Mouse (Mus musculus): Measurements from ENCODE around the gene Map3k1. TPM values are rescaled to one million over a fixed set of nuclear protein-coding genes. Genes with fewer than 3 reads are reported as not detected.
"Not testable (repeated sequence)": the region's sequence is repeated elsewhere in the genome, so short reads cannot be mapped to it uniquely, and the experiment has no call there.

Gene Map3k1
- total and polyA plus RNA-seq, 3 experiments = 10.7 to 48.7 (median 13.4) TPM

GRCm38 (mm10) chr13:111710531-111710930 lies 98.3 kb downstream of the Map3k1 start:
- TF ChIP-seq CTCF (conservative IDR thresholded peaks at IDR 0.05 in 1 of 2, IDR thresholded peaks at IDR 0.05 in 1 of 2; ENCODE audit: low read depth in 2 of 2, low read length in 2 of 2) (no peak), NRF1 (IDR thresholded peaks at IDR 0.05; ENCODE audit: low read depth, low read length) (no peak), JUN (IDR thresholded peaks at IDR 0.05; ENCODE audit: insufficient read depth, low read depth, low read length) (no peak), PAX5 (IDR thresholded peaks at IDR 0.05; ENCODE audit: low read length) (no peak), CHD2 (IDR thresholded peaks at IDR 0.05; ENCODE audit: low read length) (no peak), IRF4 (IDR thresholded peaks at IDR 0.05; ENCODE audit: low read depth, low read length) (no peak), MYC (IDR thresholded peaks at IDR 0.05; ENCODE audit: low read depth, low read length) (no peak), POLR2AphosphoS2 (IDR thresholded peaks at IDR 0.05; ENCODE audit: low read depth, low read length) (no peak), BHLHE40 (IDR thresholded peaks at IDR 0.05; ENCODE audit: low read depth, low read length) (no peak), MEF2A (IDR thresholded peaks at IDR 0.05; ENCODE audit: borderline replicate concordance, low read depth, low read length) (no peak), ZMIZ1 (IDR thresholded peaks at IDR 0.05; ENCODE audit: low read depth, low read length) (no peak), SIN3A (IDR thresholded peaks at IDR 0.05; ENCODE audit: low read length) (no peak), MAZ (IDR thresholded peaks at IDR 0.05; ENCODE audit: low read depth, low read length) (no peak), USF2 (conservative IDR thresholded peaks at IDR 0.05; ENCODE audit: low read depth, low read length) (no peak), ZNF384 (IDR thresholded peaks at IDR 0.05; ENCODE audit: low read depth, low read length) (no peak)
- Histone ChIP-seq H3K4me3 (replicated peaks in 1 of 3; ENCODE audit: low read depth in 2 of 3, low read length in 2 of 3, poor library complexity in 1 of 3) (no peak overlapping the region), H3K9ac (ENCODE audit: insufficient read depth, low read depth) (no peak overlapping the region), H3K79me2 (replicated peaks; ENCODE audit: control insufficient read depth, extremely low read depth, insufficient read depth, poor library complexity, severe bottlenecking) (no peaks in the 10 kb centered on the region), H3K4me1 (ENCODE audit: control insufficient read depth in 1 of 2, insufficient read depth in 2 of 2) (no peaks in the 10 kb centered on the region), H3K36me3 (replicated peaks in 1 of 2; ENCODE audit: control insufficient read depth in 1 of 2, insufficient read depth in 1 of 2, low read length in 1 of 2) (peaks cover 62 to 92% of the 10 kb centered on the region in 2 experiments), H3K4me2 (ENCODE audit: insufficient read depth, low read depth, poor library complexity, severe bottlenecking) (no peak overlapping the region), H3K27me3 (replicated peaks) (no peaks in the 10 kb centered on the region), H3K27ac (ENCODE audit: insufficient read depth, low read depth) (no peak overlapping the region), H3K9me3 (replicated peaks; ENCODE audit: low read length) (no peaks in the 10 kb centered on the region)
- in situ Hi-C loops (cut with MboI; ENCODE audit: low pct_ligation_motif_present, low pct_unique_long_range_greater_than_20kb, low sequenced_read_pairs) = no loop called here
- DNase-seq (ENCODE audit: extremely low read depth) = no peak
- dilution Hi-C loops (cut with MboI; ENCODE audit: extremely low pct_ligation_motif_present, extremely low pct_unique_long_range_greater_than_20kb, low sequenced_read_pairs) = no loop called here

- H3K4me3 ChIP-seq (replicated peaks in 1 of 3; ENCODE audit: low read depth in 2 of 3, low read length in 2 of 3, poor library complexity in 1 of 3); H3K9ac ChIP-seq (ENCODE audit: insufficient read depth, low read depth); H3K4me2 ChIP-seq (ENCODE audit: insufficient read depth, low read depth, poor library complexity, severe bottlenecking); H3K4me1 ChIP-seq (ENCODE audit: control insufficient read depth in 1 of 2, insufficient read depth in 2 of 2); H3K79me2 ChIP-seq (replicated peaks; ENCODE audit: control insufficient read depth, extremely low read depth, insufficient read depth, poor library complexity, severe bottlenecking); H3K27me3 ChIP-seq (replicated peaks); H3K9me3 ChIP-seq (replicated peaks; ENCODE audit: low read length); in situ Hi-C loops (cut with MboI; ENCODE audit: low pct_ligation_motif_present, low pct_unique_long_range_greater_than_20kb, low sequenced_read_pairs); dilution Hi-C loops (cut with MboI; ENCODE audit: extremely low pct_ligation_motif_present, extremely low pct_unique_long_range_greater_than_20kb, low sequenced_read_pairs); H3K27ac ChIP-seq (ENCODE audit: insufficient read depth, low read depth): not testable (repeated sequence)
- peak; percentile 41 for DNase-seq (ENCODE audit: extremely low read depth)
- TF ChIP-seq TBP (conservative IDR thresholded peaks at IDR 0.05; ENCODE audit: low read depth, low read length) (peak; percentile 97), ELF1 (IDR thresholded peaks at IDR 0.05; ENCODE audit: low read depth, low read length) (0 out of 2 replicates have a peak, but pooled peaks have one; percentile 31)
- H3K36me3 ChIP-seq (replicated peaks in 1 of 2; ENCODE audit: control insufficient read depth in 1 of 2, insufficient read depth in 1 of 2, low read length in 1 of 2) = peaks cover 40 to 65% of the 10 kb centered on the region in 2 experiments
Observed at GRCm38 (mm10) chr13:111703952-111704351, 104.8 kb downstream of the Map3k1 start.
